Mouse (Mus musculus): ENCODE data around the gene Hlcs.

The Hlcs gene

GRCm38 (mm10) chr16:94246058-94246784 lies 67.2 kb downstream of the Hlcs start:
- DNase-seq (ENCODE audit: low spot score): no peak

GRCm38 (mm10) chr16:94241126-94241525 lies 72.2 kb downstream of the Hlcs start:
- DNase-seq (ENCODE audit: low spot score): no peak

DNA sequence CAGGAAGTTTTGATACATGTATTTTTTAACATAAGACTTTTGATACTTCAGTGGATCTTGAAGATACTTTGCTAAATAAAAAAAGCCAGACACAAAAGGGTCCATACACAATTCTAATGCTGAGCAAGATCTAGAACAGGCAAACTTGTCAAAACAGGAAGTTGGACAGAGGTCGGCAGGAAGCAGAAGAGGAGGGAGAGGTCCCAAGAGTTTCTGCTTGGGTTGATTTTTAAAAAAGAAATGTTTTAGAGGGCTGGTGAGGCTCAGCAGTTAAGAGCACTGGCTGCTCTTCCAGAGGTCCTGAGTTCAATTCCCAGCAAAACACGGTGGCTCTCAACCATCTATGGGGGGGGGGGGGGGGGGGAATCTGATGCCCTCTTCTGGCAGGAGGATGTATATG lies 73.2 kb downstream of the Hlcs start:
- no peak for DNase-seq (ENCODE audit: low spot score)

- DNase-seq (ENCODE audit: low spot score): no peak
Measured at GRCm38 (mm10) chr16:94239567-94239966, 73.8 kb downstream of the Hlcs start.

- DNase-seq (ENCODE audit: low spot score): no peak
Measured at GRCm38 (mm10) chr16:94239146-94239545, 74.2 kb downstream of the Hlcs start.

GRCm38 (mm10) chr16:94237130-94237484 lies 76.3 kb downstream of the Hlcs start:
- DNase-seq (ENCODE audit: low spot score): no peak

- DNase-seq (ENCODE audit: low spot score): peak; percentile 46
Measured at GRCm38 (mm10) chr16:94236226-94237129, 76.9 kb downstream of the Hlcs start.

GRCm38 (mm10) chr16:94235718-94236117 lies 77.7 kb downstream of the Hlcs start:
- no peak for DNase-seq (ENCODE audit: low spot score)

DNA sequence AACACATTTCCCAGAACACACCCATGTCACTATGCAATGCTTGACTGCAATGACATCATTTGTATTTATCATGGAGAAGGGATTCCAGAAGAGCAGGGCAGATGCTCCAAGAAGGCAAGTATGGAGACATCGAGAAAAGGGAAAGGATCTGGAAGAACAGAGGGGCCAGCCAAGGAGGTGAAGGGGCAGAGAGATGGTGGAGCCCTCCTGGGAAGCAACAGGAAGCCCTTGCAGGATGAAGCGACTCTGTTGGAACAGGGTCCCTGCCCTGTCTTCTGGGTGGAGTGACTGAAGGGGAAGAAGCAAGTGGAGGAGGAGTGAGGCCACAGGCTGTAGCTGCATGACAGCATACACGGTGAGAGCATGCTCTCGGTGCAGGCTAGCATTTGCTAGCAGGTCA lies 79.2 kb downstream of the Hlcs start:
- DNase-seq (ENCODE audit: low spot score): no peak

DNA sequence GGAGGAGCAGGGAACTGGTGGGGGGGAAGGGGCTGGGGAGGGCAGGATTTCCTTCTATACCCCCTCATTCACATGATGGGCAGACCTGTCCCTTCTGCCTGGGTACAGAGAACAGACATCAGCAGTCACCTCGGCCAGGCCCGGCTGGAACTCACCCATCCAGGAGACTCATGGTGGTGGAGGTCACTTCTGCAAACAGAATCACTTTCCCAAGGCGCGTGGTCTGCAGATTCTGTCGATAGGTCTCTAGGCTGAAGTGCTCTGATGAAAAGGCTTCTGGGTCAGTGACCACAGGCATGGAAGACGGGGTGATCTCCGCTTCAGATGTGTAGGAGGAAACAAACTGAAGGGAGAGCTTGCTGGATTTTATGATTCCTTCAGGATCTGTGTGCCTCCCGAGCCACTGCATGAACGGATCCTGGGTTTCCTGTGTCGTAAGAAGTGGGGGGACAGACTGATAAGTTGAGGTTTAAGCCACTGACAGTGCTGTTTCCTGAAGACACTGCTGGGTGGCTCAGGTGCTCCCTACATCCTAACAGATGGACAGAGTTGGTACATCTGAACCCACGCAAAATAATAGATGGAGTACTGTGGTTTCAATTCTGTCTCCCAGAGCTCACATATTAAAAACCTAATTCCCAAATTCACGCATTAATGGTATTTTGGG lies 82.3 kb downstream of the Hlcs start:
- DNase-seq (ENCODE audit: low spot score): no peak

DNA sequence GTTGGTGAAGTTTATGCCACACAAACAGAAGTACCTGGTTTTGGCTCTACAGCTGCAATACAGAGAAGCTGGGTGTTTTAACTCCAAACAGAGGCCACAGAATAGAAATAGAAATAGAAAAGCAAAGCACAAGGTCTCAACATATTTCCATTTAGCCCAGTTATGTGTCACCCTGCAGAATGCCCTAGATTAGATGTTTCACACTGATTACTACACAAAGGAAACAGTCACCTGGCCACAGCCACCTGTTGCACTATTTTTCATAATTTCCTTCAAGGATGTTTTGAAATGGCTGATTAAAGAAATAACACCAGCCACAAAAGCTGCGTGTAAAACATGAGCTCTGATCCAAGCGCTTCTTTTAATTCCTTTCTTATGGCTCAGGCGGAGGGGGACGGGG lies 82.9 kb downstream of the Hlcs start:
- DNase-seq (ENCODE audit: low spot score): no peak

DNA sequence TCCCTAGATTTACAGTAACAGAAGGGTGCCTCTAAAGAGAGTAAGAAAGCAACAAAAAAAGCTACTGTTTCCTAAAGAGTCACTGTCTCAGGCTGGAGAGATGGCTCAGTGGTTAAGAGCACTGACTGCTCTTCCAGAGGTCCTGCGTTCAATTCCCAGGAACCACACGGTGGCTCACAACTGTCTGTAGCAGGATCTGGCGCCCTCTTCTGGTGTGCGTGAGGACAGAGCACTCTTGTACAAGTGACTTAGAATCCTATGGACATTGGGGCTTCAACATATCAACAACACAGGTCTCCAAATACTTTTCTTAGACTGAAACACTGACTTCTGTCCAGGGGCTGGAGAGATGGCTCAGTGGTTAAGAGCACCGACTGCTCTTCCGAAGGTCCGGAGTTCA lies 83.5 kb downstream of the Hlcs start:
- DNase-seq (ENCODE audit: low spot score): no peak

DNA sequence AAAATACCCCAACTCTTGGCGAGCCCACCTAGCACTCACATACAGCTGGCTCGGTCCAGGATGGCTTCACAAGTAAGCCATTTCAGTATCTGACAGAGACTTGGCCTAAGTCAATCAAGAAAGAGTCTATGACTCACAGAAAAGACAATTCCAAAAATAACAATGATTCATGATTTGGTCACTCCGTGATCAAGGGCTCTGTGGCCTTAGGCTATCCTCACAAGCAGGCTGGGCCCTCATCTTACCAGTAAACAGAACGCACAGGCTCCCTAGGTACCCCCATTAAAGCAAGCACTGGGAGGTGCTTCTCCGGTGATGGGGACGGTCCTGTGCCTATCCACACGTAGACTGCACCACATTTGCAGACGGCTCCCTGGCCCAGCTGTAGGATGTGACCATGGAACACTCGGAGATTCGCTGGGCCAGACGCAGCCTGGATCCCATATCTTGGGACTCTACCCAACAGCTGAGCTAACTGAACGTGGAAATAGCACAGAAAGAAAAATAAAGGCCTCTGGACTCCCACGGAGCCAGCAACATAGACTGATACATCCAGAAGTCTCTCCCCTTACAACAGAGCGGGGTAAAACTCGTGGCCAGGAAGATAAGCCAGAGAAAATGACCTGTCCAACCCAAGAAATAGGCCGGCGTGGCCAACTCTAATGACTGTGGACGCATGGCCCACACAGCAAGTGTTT lies 84.4 kb downstream of the Hlcs start:
- DNase-seq (ENCODE audit: low spot score): no peak

DNA sequence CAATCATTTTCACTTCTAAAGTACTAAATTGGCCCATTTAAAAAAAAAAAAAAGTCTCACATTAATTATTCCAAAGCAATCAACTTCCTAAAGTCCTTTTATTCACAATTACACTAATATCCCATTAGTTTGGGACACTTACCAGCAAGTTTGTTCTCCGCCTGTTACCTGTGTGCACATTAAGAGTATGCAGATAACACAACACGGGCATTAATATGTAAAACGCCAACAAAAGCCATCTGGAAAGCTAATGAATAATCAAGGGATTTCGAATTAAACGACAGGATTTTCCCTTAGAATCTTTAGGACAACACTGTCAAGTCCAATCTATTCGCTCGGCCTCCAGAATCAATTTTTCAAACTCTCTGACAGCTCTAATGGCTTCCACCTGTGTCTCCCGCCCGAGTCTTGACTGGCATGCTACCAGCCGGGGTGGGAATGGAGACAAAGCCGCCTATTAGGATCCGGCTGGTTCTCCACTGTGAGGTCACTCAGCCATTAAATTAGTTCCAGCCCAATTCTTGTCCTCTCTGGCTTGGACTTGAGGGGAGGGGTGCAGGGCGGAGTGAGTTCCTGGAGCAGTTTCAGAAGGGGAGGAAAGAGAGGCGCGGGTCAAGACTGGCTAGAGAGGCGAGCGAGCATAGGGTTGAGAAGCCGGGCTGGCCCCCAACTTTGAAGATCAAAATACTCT lies 85.9 kb downstream of the Hlcs start:
- peak; percentile 42 for DNase-seq (ENCODE audit: low spot score)

GRCm38 (mm10) chr16:94223363-94223720 lies 90.0 kb downstream of the Hlcs start:
- no peak for DNase-seq (ENCODE audit: low spot score)

DNA sequence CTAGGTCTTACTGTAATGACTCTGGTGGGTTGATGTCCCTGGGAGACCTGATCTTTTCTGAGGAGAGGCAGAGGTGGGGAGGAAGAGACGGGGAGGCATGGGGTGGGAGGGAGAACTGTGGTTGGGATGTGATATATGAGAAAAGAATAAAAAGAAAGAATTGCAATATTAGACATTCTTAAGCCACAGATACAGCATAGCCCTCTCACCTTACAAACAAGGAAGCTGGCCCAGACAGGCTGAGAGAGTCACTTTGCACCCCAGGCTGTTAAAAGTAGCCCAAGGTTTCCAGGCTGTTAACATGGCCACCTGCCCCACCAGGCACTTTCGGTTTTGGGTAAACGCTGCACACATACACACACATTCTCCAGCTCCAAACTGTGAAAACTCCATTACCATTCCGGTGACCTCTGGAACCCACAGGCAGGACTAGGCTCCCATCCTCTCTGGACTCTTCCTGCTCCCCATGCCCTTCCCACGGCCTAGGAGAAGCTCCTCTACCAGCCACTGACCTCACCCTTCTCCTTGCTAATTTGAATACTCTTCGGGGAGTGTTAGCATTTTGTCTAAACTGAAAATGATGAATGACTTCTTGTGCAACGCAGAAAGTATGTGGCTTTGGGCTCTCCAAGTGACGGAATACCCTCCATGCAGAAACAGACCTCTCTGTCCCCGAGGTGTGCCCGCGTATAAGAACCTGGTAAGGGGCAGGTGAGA lies 90.6 kb downstream of the Hlcs start:
- DNase-seq (ENCODE audit: low spot score): no peak

DNA sequence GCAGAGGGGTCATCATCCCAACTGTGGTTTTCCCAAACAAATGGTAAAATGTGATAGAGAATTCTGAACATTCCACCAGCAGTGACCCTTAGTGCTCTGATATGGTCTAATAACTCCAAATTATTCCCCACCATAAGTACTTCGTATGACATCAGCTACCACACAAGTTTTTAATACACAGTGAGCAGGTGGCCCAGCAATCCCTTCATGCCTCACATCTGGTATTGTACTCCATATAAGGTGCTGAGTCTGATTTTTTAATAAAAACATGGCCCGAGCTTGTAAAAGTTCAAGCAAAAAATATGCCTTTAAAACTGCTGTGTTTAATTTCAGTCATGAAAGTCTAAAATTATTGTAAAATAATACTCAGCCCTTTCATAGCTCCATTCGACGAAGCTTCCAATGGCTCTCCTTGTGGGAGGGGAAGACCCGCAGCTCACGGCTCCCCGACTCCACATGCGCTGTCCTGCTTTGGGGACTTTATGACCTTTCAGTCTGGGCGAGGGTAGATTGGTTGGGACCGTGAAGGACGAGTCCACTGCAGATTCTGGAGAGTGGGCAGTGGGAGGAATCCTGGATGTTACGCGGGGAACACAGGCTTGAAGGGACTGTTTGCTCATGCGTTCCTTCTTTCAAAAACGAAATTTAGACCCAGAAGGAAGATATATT lies 102.5 kb downstream of the Hlcs start:
- DNase-seq (ENCODE audit: low spot score): no peak

GRCm38 (mm10) chr16:94209626-94210025 lies 103.7 kb downstream of the Hlcs start:
- peak; percentile 55 for DNase-seq (ENCODE audit: low spot score)

GRCm38 (mm10) chr16:94208826-94209225 lies 104.5 kb downstream of the Hlcs start:
- DNase-seq (ENCODE audit: low spot score): no peak

GRCm38 (mm10) chr16:94208152-94208551 lies 105.2 kb downstream of the Hlcs start:
- no peak for DNase-seq (ENCODE audit: low spot score)

All from layer of hippocampus, adult 11-12 months (tissue).